Mouse (Mus musculus) liver, embryonic 14.5 days (tissue): ENCODE data around the gene Rap2b. TPM values are rescaled to one million over a fixed set of nuclear protein-coding genes. Genes with fewer than 3 reads are reported as not detected.
A peak's percentile ranks its signal among the peaks of the same experiment; 100 is the strongest.

ENCODE experiments used
- ATAC-seq: fragments of 200-750 bp; cut with Nextera tagmentation; 2 replicates; pipeline ENCODE4 v1.8.0; 2017; ENCODE audit warnings: moderate number of reproducible peaks, mild to moderate bottlenecking, moderate library complexity; ENCODE audit not compliant: insufficient read depth
- DNase-seq, 3 experiments: peaks; one replicate each; pipeline ENCODE4 v3.0.0-alpha.2; 2012 to 2013; ENCODE audit warnings: low read depth in 3 of 3, low spot score in 3 of 3
- H3K27ac ChIP-seq: fragments of 300-500 bp; sonication (generic); 2 replicates; pipeline ENCODE4 v1.5.1; 2014; ENCODE audit warnings: moderate library complexity, mild to moderate bottlenecking, control low read depth, inconsistent platforms
- H3K27me3 ChIP-seq: fragments of 300-500 bp; sonication (generic); 2 replicates; pipeline ENCODE4 v1.6.1; 2014; ENCODE audit warnings: mild to moderate bottlenecking, low read length, moderate library complexity; ENCODE audit not compliant: control insufficient read depth, insufficient read depth
- H3K36me3 ChIP-seq: fragments of 300-500 bp; sonication (generic); replicated peaks from 2 replicates; pipeline ENCODE4 v1.6.1; 2014; ENCODE audit warnings: low read depth; ENCODE audit not compliant: control insufficient read depth, insufficient read depth
- H3K4me1 ChIP-seq, 2 experiments: fragments of 200-500 bp in 1 of 2; fragments of 300-500 bp in 1 of 2; sonication (generic) in 1 of 2; replicated peaks; 2 replicates each; pipeline ENCODE4 v1.6.1; 2012 to 2014; ENCODE audit warnings: antibody characterized with exemption in 1 of 2, inconsistent platforms in 1 of 2, low read length in 1 of 2; ENCODE audit not compliant: control insufficient read depth in 2 of 2, insufficient read depth in 2 of 2
- H3K4me2 ChIP-seq: fragments of 300-500 bp; sonication (generic); 2 replicates; pipeline ENCODE4 v1.6.1; 2014; ENCODE audit warnings: low read depth, mild to moderate bottlenecking, control low read depth, moderate library complexity
- H3K4me3 ChIP-seq, 2 experiments: fragments of 200-500 bp in 1 of 2; fragments of 300-500 bp in 1 of 2; sonication (generic) in 1 of 2; 2 replicates each; pipeline ENCODE4 v1.5.1; 2012 to 2014; ENCODE audit warnings: low read depth in 2 of 2, low read length in 2 of 2, mild to moderate bottlenecking in 2 of 2, control low read depth in 1 of 2, inconsistent platforms in 1 of 2, moderate library complexity in 1 of 2; ENCODE audit not compliant: insufficient read depth in 1 of 2
- H3K9ac ChIP-seq: fragments of 300-500 bp; sonication (generic); replicated peaks from 2 replicates; pipeline ENCODE4 v1.6.1; 2014; ENCODE audit warnings: mild to moderate bottlenecking, control low read depth, moderate library complexity
- H3K9me3 ChIP-seq: fragments of 300-500 bp; sonication (generic); 2 replicates; pipeline ENCODE4 v1.6.1; 2016; ENCODE audit warnings: low read length, mixed read lengths; ENCODE audit not compliant: control insufficient read depth
- CTCF ChIP-seq: IDR thresholded peaks from 2 replicates; pipeline ENCODE4 v1.5.1; 2016; ENCODE audit warnings: antibody characterized with exemption, low read depth, control low read depth
- EP300 ChIP-seq: IDR thresholded peaks from 2 replicates; pipeline ENCODE4 v1.6.1; 2016; ENCODE audit warnings: antibody characterized with exemption, low read depth
- WGBS: fragments of 180-500 bp; shearing (Covaris S2); extraction: QIAGEN DNeasy Blood & Tissue Kit; methylation state at CpG from one replicate; pipeline ENCODE4 v1.1.7; 2014; ENCODE audit not compliant: insufficient replicate concordance; 5-methylcytosine and 5-hydroxymethylcytosine counted together
- polyA plus RNA-seq, 2 experiments: library from polyadenylated mRNA; depleted of rRNA in 1 of 2; stranded (reverse) in 1 of 2; unstranded in 1 of 2; fragments of >200 nt; fragmentation: Nextera tagmentation in 1 of 2; extraction: Ambion mirVana in 1 of 2; gene quantifications; 2 replicates each; pipeline versions ENCODE4 v1.2.1 to v1.2.3; 2012 to 2014

The Rap2b gene
- polyA plus RNA-seq, 2 experiments, result 1.6 to 2.7 TPM

DNA sequence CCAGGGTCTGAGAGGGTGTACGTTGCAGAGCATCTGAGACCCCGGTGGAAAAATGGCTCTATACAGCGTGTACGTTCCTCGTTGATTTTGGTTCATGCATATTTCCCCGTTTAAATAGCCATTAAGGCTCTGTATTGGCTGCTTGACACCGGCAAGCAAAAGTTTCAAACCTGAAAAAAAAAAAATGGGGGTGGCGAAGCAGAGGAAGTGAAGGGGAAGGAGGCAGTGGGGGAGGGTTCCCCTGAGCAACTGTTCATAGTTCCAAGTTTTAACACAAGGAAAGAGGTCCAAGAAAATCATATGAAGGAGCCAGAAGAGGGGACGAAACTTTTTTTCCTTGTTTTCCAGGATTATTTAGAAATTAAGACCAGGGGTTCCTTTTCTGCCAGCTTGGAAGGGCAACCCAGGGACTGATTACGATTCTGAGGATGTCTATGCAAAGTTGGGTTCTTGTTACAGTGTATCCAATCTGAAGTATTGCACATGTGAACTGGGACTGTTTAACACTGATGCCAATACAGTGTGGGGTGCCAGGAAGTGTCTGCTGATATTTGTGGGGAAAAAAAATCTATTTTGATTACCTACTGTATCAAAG, 4.4 kb downstream of the Rap2b start, which contains the start of gene B430305J03Rik:
Gene B430305J03Rik, minus strand, starts transcription at position 173 of the 595 bp plus-strand sequence.
- Histone ChIP-seq H3K4me1 (peaks cover 0 to 2% of the 10 kb centered on the region in 2 experiments; a peak in 3 of 4 replicates), H3K9ac (peak within 1 kb of the TSS; percentile 77), H3K4me2 (peak within 1 kb of the TSS; percentile 89), H3K36me3 (no peaks in the 10 kb centered on the region), H3K9me3 (no peaks in the 10 kb centered on the region), H3K4me3 (peak within 1 kb of the TSS; percentile 77 to 78), H3K27ac (no peak within 1 kb of the TSS), H3K27me3 (no peaks in the 10 kb centered on the region)
- ATAC-seq, result no peak
- 5% methylated on average over 10 of the region's 10 CpGs for WGBS
- no peak for DNase-seq
- TF ChIP-seq CTCF (no peak), EP300 (no peak)

GRCm38 (mm10) chr3:61368446-61368845, 7.0 kb downstream of the Rap2b start:
- TF ChIP-seq CTCF (no peak), EP300 (no peak)
- no peak for ATAC-seq
- Histone ChIP-seq H3K4me2 (no peak overlapping the region), H3K4me1 (peaks cover 0 to 2% of the 10 kb centered on the region in 2 experiments; a peak in 3 of 4 replicates), H3K9me3 (no peaks in the 10 kb centered on the region), H3K27me3 (no peaks in the 10 kb centered on the region), H3K4me3 (no peak overlapping the region), H3K36me3 (no peaks in the 10 kb centered on the region), H3K9ac (no peak overlapping the region), H3K27ac (no peak overlapping the region)
- no peak for DNase-seq
- 81% methylated on average over 1 of the region's 1 CpGs for WGBS

DNA sequence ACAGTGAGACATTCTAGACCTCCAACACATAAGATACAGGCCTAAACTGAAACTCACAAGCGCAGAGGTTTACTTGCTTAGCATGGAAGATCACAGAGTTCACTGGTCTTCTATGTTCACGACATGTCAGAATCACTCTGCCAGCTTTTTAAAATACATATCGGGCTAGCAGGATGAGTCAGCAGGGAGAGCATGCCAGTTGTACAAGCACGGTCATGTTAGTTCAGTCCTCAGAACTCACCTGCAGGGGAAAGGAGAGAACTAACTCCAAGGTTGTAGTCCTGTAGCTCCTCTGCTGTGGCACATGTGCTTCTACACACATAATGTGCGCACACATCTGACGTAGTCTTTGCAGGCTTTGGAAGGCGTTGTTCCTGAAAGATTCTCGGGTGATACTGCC, 14.6 kb downstream of the Rap2b start:
- H3K4me1 ChIP-seq, result no peaks in the 10 kb centered on the region
- WGBS, result 73% methylated on average over 8 of the region's 8 CpGs
- no peak for TF ChIP-seq CTCF
- TF ChIP-seq EP300, result no peak
- H3K9ac ChIP-seq, result no peak overlapping the region
- ATAC-seq (no peak), DNase-seq (no peak)
- no peaks in the 10 kb centered on the region for H3K27me3 ChIP-seq
- H3K4me3 ChIP-seq, result no peak overlapping the region
- H3K4me2 ChIP-seq, result no peak overlapping the region
- H3K27ac ChIP-seq, result no peak overlapping the region
- H3K9me3 ChIP-seq, result no peaks in the 10 kb centered on the region
- H3K36me3 ChIP-seq, result no peaks in the 10 kb centered on the region

- H3K4me2 ChIP-seq, result no peak overlapping the region
- ATAC-seq (no peak), DNase-seq (no peak)
- H3K9me3 ChIP-seq, result no peaks in the 10 kb centered on the region
- H3K4me1 ChIP-seq, result no peaks in the 10 kb centered on the region; a peak in 1 of 4 replicates
- 48% methylated on average over 4 of the region's 4 CpGs for WGBS
- TF ChIP-seq CTCF, result no peak
- no peak for TF ChIP-seq EP300
- no peaks in the 10 kb centered on the region for H3K27me3 ChIP-seq
- no peaks in the 10 kb centered on the region for H3K36me3 ChIP-seq
- H3K27ac ChIP-seq, result no peak overlapping the region
- H3K9ac ChIP-seq, result no peak overlapping the region
- no peak overlapping the region for H3K4me3 ChIP-seq
These were observed 24.9 kb downstream of the Rap2b start for GRCm38 (mm10) chr3:61386368-61386767.

- Histone ChIP-seq H3K9me3 (no peaks in the 10 kb centered on the region), H3K4me2 (no peak overlapping the region), H3K27me3 (no peaks in the 10 kb centered on the region), H3K4me1 (peaks cover 7 to 13% of the 10 kb centered on the region in 2 experiments; a peak in 3 of 4 replicates), H3K4me3 (no peak overlapping the region), H3K36me3 (no peaks in the 10 kb centered on the region), H3K9ac (no peak overlapping the region), H3K27ac (no peak overlapping the region)
- no peak for TF ChIP-seq CTCF
- no peak for TF ChIP-seq EP300
- no peak for ATAC-seq
- WGBS, result 53% methylated on average over 4 of the region's 4 CpGs
- no peak for DNase-seq
These were observed 30.1 kb downstream of the Rap2b start for GRCm38 (mm10) chr3:61391564-61391963.
